Mouse (Mus musculus): ENCODE results near the gene Ramac. TPM values are rescaled to one million over a fixed set of nuclear protein-coding genes. Genes with fewer than 3 reads are reported as not detected.

Ramac gene
- polyA plus RNA-seq (2016; fragmentation: Nextera tagmentation; extraction: Ambion mirVana) = 69.7 and 73.6 TPM in 2 replicates

- under 1% methylated on average over 54 of the region's 56 CpGs for WGBS (ENCODE audit: insufficient replicate concordance)
- ATAC-seq = peak; percentile 92
- H3K4me3 ChIP-seq = peak within 1 kb of the TSS; percentile 88
- H3K36me3 ChIP-seq = no peaks in the 10 kb centered on the region
- peak within 1 kb of the TSS; percentile 85 for H3K9ac ChIP-seq
- no peaks in the 10 kb centered on the region for H3K9me3 ChIP-seq (replicated peaks)
- H3K27ac ChIP-seq = peak within 1 kb of the TSS; percentile 83
- no peaks in the 10 kb centered on the region for H3K27me3 ChIP-seq (replicated peaks)
- peaks cover 29% of the 10 kb centered on the region for H3K4me1 ChIP-seq
- H3K4me2 ChIP-seq = peak within 1 kb of the TSS; percentile 84
These were observed at the start of gene Ramac for GRCm38 (mm10) chr7:81762180-81763109. Ramac (plus strand) TSS chr7:81762925.

GRCm38 (mm10) chr7:81718657-81719056, 44.1 kb upstream of the Ramac start:
- Histone ChIP-seq H3K4me2 (peak overlapping the region; percentile 38), H3K4me1 (peaks cover 37% of the 10 kb centered on the region), H3K36me3 (no peaks in the 10 kb centered on the region), H3K4me3 (peak overlapping the region; percentile 23; the same call in 1 of the 2 replicates), H3K9me3 (replicated peaks) (0 out of 2 replicates have a peak, but pooled peaks cover 3% of the 10 kb centered on the region), H3K27me3 (replicated peaks) (no peaks in the 10 kb centered on the region), H3K27ac (peak overlapping the region; percentile 85), H3K9ac (peak overlapping the region; percentile 17; the same call in 1 of the 2 replicates)
- WGBS (ENCODE audit: insufficient replicate concordance) = 50% methylated on average over 1 of the region's 1 CpGs
- no peak for ATAC-seq

- Histone ChIP-seq H3K4me2 (peak overlapping the region; percentile 38), H3K9me3 (replicated peaks) (0 out of 2 replicates have a peak, but pooled peaks cover 3% of the 10 kb centered on the region), H3K9ac (no peak overlapping the region), H3K4me1 (peaks cover 37% of the 10 kb centered on the region), H3K36me3 (no peaks in the 10 kb centered on the region), H3K4me3 (peak overlapping the region; percentile 23; the same call in 1 of the 2 replicates), H3K27ac (peak overlapping the region; percentile 85), H3K27me3 (replicated peaks) (no peaks in the 10 kb centered on the region)
- peak; percentile 91 for ATAC-seq
- WGBS (ENCODE audit: insufficient replicate concordance) = 29% methylated on average over 1 of the region's 1 CpGs
These were observed 43.5 kb upstream of the Ramac start for GRCm38 (mm10) chr7:81719216-81719661.

GRCm38 (mm10) chr7:81721271-81721670, 41.5 kb upstream of the Ramac start:
- no peak for ATAC-seq
- WGBS (ENCODE audit: insufficient replicate concordance) = 76% methylated on average over 5 of the region's 5 CpGs
- no peak overlapping the region for H3K27ac ChIP-seq
- peaks cover 49% of the 10 kb centered on the region for H3K4me1 ChIP-seq
- H3K4me2 ChIP-seq = no peak overlapping the region
- no peak overlapping the region for H3K4me3 ChIP-seq
- 0 out of 2 replicates have a peak, but pooled peaks cover 3% of the 10 kb centered on the region for H3K9me3 ChIP-seq (replicated peaks)
- H3K36me3 ChIP-seq = no peaks in the 10 kb centered on the region
- H3K9ac ChIP-seq = no peak overlapping the region
- no peaks in the 10 kb centered on the region for H3K27me3 ChIP-seq (replicated peaks)

- Histone ChIP-seq H3K4me2 (no peak overlapping the region), H3K9me3 (replicated peaks) (0 out of 2 replicates have a peak, but pooled peaks cover 1% of the 10 kb centered on the region), H3K4me1 (peaks cover 42% of the 10 kb centered on the region), H3K9ac (no peak overlapping the region), H3K4me3 (no peak overlapping the region), H3K27ac (no peak overlapping the region), H3K36me3 (no peaks in the 10 kb centered on the region), H3K27me3 (replicated peaks) (peaks cover 2% of the 10 kb centered on the region)
- 82% methylated on average over 10 of the region's 10 CpGs for WGBS (ENCODE audit: insufficient replicate concordance)
- ATAC-seq = no peak
These were observed 38.9 kb upstream of the Ramac start for GRCm38 (mm10) chr7:81723851-81724250.

GRCm38 (mm10) chr7:81725986-81726727, 36.6 kb upstream of the Ramac start:
- Histone ChIP-seq H3K27ac (peak overlapping the region; percentile 56), H3K4me2 (peak overlapping the region; percentile 57)
- ATAC-seq = peak; percentile 69

GRCm38 (mm10) chr7:81726728-81727005, 36.1 kb upstream of the Ramac start:
- Histone ChIP-seq H3K27me3 (replicated peaks) (peaks cover 5% of the 10 kb centered on the region), H3K4me2 (peak overlapping the region; percentile 57), H3K27ac (peak overlapping the region; percentile 56), H3K36me3 (no peaks in the 10 kb centered on the region), H3K4me1 (peaks cover 32% of the 10 kb centered on the region), H3K9me3 (replicated peaks) (no peaks in the 10 kb centered on the region), H3K4me3 (no peak overlapping the region), H3K9ac (no peak overlapping the region)
- no peak for ATAC-seq
- 61% methylated on average over 2 of the region's 2 CpGs for WGBS (ENCODE audit: insufficient replicate concordance)

More at GRCm38 (mm10) chr7:81725986-81726727, 36.6 kb upstream of the Ramac start:
- Histone ChIP-seq H3K9ac (peak overlapping the region; percentile 27; the same call in 1 of the 2 replicates), H3K9me3 (replicated peaks) (no peaks in the 10 kb centered on the region), H3K4me3 (peak overlapping the region; percentile 16; the same call in 1 of the 2 replicates), H3K27me3 (replicated peaks) (peaks cover 5% of the 10 kb centered on the region), H3K4me1 (peaks cover 35% of the 10 kb centered on the region), H3K36me3 (no peaks in the 10 kb centered on the region)
- WGBS (ENCODE audit: insufficient replicate concordance) = 26% methylated on average over 18 of the region's 18 CpGs

- Histone ChIP-seq H3K9ac (no peak overlapping the region), H3K27me3 (replicated peaks) (peaks cover 5% of the 10 kb centered on the region), H3K9me3 (replicated peaks) (no peaks in the 10 kb centered on the region), H3K4me1 (peaks cover 32% of the 10 kb centered on the region), H3K4me2 (no peak overlapping the region), H3K27ac (no peak overlapping the region), H3K36me3 (no peaks in the 10 kb centered on the region), H3K4me3 (no peak overlapping the region)
- WGBS (ENCODE audit: insufficient replicate concordance) = 56% methylated on average over 9 of the region's 9 CpGs
- no peak for ATAC-seq
These were observed 35.0 kb upstream of the Ramac start for GRCm38 (mm10) chr7:81727716-81728115.

- WGBS (ENCODE audit: insufficient replicate concordance) = 39% methylated on average over 9 of the region's 9 CpGs
- peak overlapping the region; percentile 11; the same call in 1 of the 2 replicates for H3K4me3 ChIP-seq
- no peak for ATAC-seq
- H3K27me3 ChIP-seq (replicated peaks) = peaks cover 5% of the 10 kb centered on the region
- no peaks in the 10 kb centered on the region for H3K36me3 ChIP-seq
- H3K9me3 ChIP-seq (replicated peaks) = no peaks in the 10 kb centered on the region
- peak overlapping the region; percentile 26; the same call in 1 of the 2 replicates for H3K9ac ChIP-seq
- H3K4me1 ChIP-seq = peaks cover 32% of the 10 kb centered on the region
- no peak overlapping the region for H3K27ac ChIP-seq
- H3K4me2 ChIP-seq = peak overlapping the region; percentile 44
These were observed 32.9 kb upstream of the Ramac start for GRCm38 (mm10) chr7:81729787-81730186.

- Histone ChIP-seq H3K4me2 (no peak overlapping the region), H3K27ac (no peak overlapping the region), H3K4me1 (peaks cover 21% of the 10 kb centered on the region), H3K36me3 (no peaks in the 10 kb centered on the region), H3K9ac (no peak overlapping the region), H3K4me3 (no peak overlapping the region), H3K9me3 (replicated peaks) (no peaks in the 10 kb centered on the region), H3K27me3 (replicated peaks) (peaks cover 5% of the 10 kb centered on the region)
- 70% methylated on average over 6 of the region's 6 CpGs for WGBS (ENCODE audit: insufficient replicate concordance)
- ATAC-seq = no peak
These were observed 31.5 kb upstream of the Ramac start for GRCm38 (mm10) chr7:81731181-81731651.

GRCm38 (mm10) chr7:81732183-81733089, 30.3 kb upstream of the Ramac start:
- 52% methylated on average over 12 of the region's 12 CpGs for WGBS (ENCODE audit: insufficient replicate concordance)
- H3K9me3 ChIP-seq (replicated peaks) = no peaks in the 10 kb centered on the region
- no peaks in the 10 kb centered on the region for H3K36me3 ChIP-seq
- H3K27ac ChIP-seq = no peak overlapping the region
- no peak overlapping the region for H3K9ac ChIP-seq
- H3K27me3 ChIP-seq (replicated peaks) = peaks cover 5% of the 10 kb centered on the region
- no peak for ATAC-seq
- H3K4me2 ChIP-seq = no peak overlapping the region
- H3K4me1 ChIP-seq = peaks cover 14% of the 10 kb centered on the region
- H3K4me3 ChIP-seq = no peak overlapping the region
